Mouse (Mus musculus): ENCODE results near the gene Cd320.
"Not testable (repeated sequence)": the region's sequence is repeated elsewhere in the genome, so short reads cannot be mapped to it uniquely, and the experiment has no call there.

Cd320 gene

GRCm38 (mm10) chr17:33842966-33843795 is at the start of gene Cd320:
Cd320 (plus strand) TSS chr17:33843091.
- DNase-seq (ENCODE audit: low read depth), result peak; percentile 89

- no peak for DNase-seq (ENCODE audit: low read depth)
Measured at GRCm38 (mm10) chr17:33798306-33798705, 44.6 kb upstream of the Cd320 start.

- DNase-seq (ENCODE audit: low read depth), result no peak
Measured at GRCm38 (mm10) chr17:33799277-33799676, 43.6 kb upstream of the Cd320 start.

- no peak for DNase-seq (ENCODE audit: low read depth)
Measured at GRCm38 (mm10) chr17:33802221-33802620, 40.7 kb upstream of the Cd320 start.

GRCm38 (mm10) chr17:33804205-33804604 is 38.7 kb upstream of the Cd320 start:
- no peak for DNase-seq (ENCODE audit: low read depth)

- DNase-seq (ENCODE audit: low read depth), result no peak
Measured at GRCm38 (mm10) chr17:33804745-33805144, 38.1 kb upstream of the Cd320 start.

GRCm38 (mm10) chr17:33807181-33807888 is 35.6 kb upstream of the Cd320 start:
- DNase-seq (ENCODE audit: low read depth), result no peak

GRCm38 (mm10) chr17:33808192-33808591 is 34.7 kb upstream of the Cd320 start:
- no peak for DNase-seq (ENCODE audit: low read depth)

- DNase-seq (ENCODE audit: low read depth), result peak; percentile 96
Measured at GRCm38 (mm10) chr17:33810334-33811141, 32.4 kb upstream of the Cd320 start, which contains the start of gene Kank3. Kank3 (plus strand) TSS chr17:33810519.

GRCm38 (mm10) chr17:33811142-33811516 is 31.8 kb upstream of the Cd320 start:
- DNase-seq (ENCODE audit: low read depth), result no peak

- DNase-seq (ENCODE audit: low read depth), result no peak
Measured at GRCm38 (mm10) chr17:33812475-33812874, 30.4 kb upstream of the Cd320 start.

- DNase-seq (ENCODE audit: low read depth), result no peak
Measured at GRCm38 (mm10) chr17:33812990-33813389, 29.9 kb upstream of the Cd320 start.

GRCm38 (mm10) chr17:33815399-33815798 is 27.5 kb upstream of the Cd320 start:
- DNase-seq (ENCODE audit: low read depth), result no peak

GRCm38 (mm10) chr17:33816612-33817011 is 26.3 kb upstream of the Cd320 start:
- DNase-seq (ENCODE audit: low read depth), result no peak

GRCm38 (mm10) chr17:33817184-33817968 is 25.5 kb upstream of the Cd320 start:
- DNase-seq (ENCODE audit: low read depth), result peak; percentile 87

GRCm38 (mm10) chr17:33817969-33818643 is 24.8 kb upstream of the Cd320 start:
- no peak for DNase-seq (ENCODE audit: low read depth)

GRCm38 (mm10) chr17:33822436-33822959 is 20.4 kb upstream of the Cd320 start:
- DNase-seq (ENCODE audit: low read depth), result no peak

- DNase-seq (ENCODE audit: low read depth), result not testable (repeated sequence)
Measured at GRCm38 (mm10) chr17:33823171-33823570, 19.7 kb upstream of the Cd320 start.

GRCm38 (mm10) chr17:33824084-33824996 is 18.6 kb upstream of the Cd320 start, which contains the start of the genes Rps28 and Ndufa7:
Rps28 (minus strand) TSS chr17:33824562.
Ndufa7 (plus strand) TSS chr17:33824572.
- DNase-seq (ENCODE audit: low read depth), result peak; percentile 92

GRCm38 (mm10) chr17:33824997-33825330 is 17.9 kb upstream of the Cd320 start:
- not testable (repeated sequence) for DNase-seq (ENCODE audit: low read depth)

Measured in c-Kit-positive CD71-positive TER-119-negative erythroid progenitor cells, embryonic 14.5 days (primary cell).